Comparison of ENCODE assay signal across 9 mouse cellular contexts in genomic region chr4:118089939-118090338, GRCm38 (mm10). TPM values are rescaled to one million over a fixed set of nuclear protein-coding genes. Genes with fewer than 3 reads are reported as not detected.
DNase-seq lines count a peak whose midpoint lies in the region; ATAC-seq and TF ChIP-seq lines count a peak whose summit lies in the region.
"Had no signal": no experiment of that assay in that cellular context is flagged by ENCODE, and none has a peak within 500 bp of the region (broad histone marks: within the 10 kb centered on the region; RNA-seq: fewer than 3 reads in every experiment).

No protein-coding gene starts in this region.

- H3K9me3 ChIP-seq in forebrain, postnatal 0 days (ENCODE audit: low read length), result no peaks in the 10 kb centered on the region
- H3K9me3 ChIP-seq in forebrain, embryonic 11.5 days (ENCODE audit: control insufficient read depth, low read length), result no peaks in the 10 kb centered on the region
- H3K9me3 ChIP-seq in neural tube, embryonic 15.5 days (replicated peaks), result no peaks in the 10 kb centered on the region
- H3K9me3 ChIP-seq: hindbrain, embryonic 15.5 days had no signal

- H3K9ac ChIP-seq in forebrain, postnatal 0 days, result no peak overlapping the region
- no peak overlapping the region for H3K9ac ChIP-seq in forebrain, embryonic 11.5 days (ENCODE audit: low read length)
- no peak overlapping the region for H3K9ac ChIP-seq in neural tube, embryonic 15.5 days (replicated peaks)
- H3K9ac ChIP-seq: hindbrain, embryonic 15.5 days had no signal

- ATAC-seq in forebrain, postnatal 0 days, result no peak
- no peak for ATAC-seq in forebrain, embryonic 11.5 days (replicated peaks; ENCODE audit: low FRiP score)
- ATAC-seq in neural tube, embryonic 15.5 days (ENCODE audit: low FRiP score), result no peak

- no peak overlapping the region for H3ac ChIP-seq in myocyte (ENCODE audit: control insufficient read depth, insufficient read length)

- H3K4me3 ChIP-seq in forebrain, postnatal 0 days (ENCODE audit: low read depth, low read length), result no peak overlapping the region
- no peak overlapping the region for H3K4me3 ChIP-seq in forebrain, embryonic 11.5 days (ENCODE audit: low read depth, low read length)
- no peak overlapping the region for H3K4me3 ChIP-seq in myocyte
- no peak overlapping the region for H3K4me3 ChIP-seq in neural tube, embryonic 15.5 days (replicated peaks)
- H3K4me3 ChIP-seq: hindbrain, embryonic 15.5 days had no signal

- no peak overlapping the region for H3K4me2 ChIP-seq in forebrain, postnatal 0 days (ENCODE audit: low read depth)
- H3K4me2 ChIP-seq in forebrain, embryonic 11.5 days (ENCODE audit: low read depth, low read length, severe bottlenecking), result no peak overlapping the region
- H3K4me2 ChIP-seq in myocyte (ENCODE audit: low read depth), result peak overlapping the region; percentile 65
- H3K4me2 ChIP-seq in neural tube, embryonic 15.5 days, result no peak overlapping the region
- H3K4me2 ChIP-seq: hindbrain, embryonic 15.5 days had no signal

- 66% methylated on average over 9 of the region's 9 CpGs for WGBS in forebrain, postnatal 0 days
- WGBS in forebrain, embryonic 11.5 days, result 61% methylated on average over 9 of the region's 9 CpGs
- 24% methylated on average over 9 of the region's 9 CpGs for WGBS in large intestine, adult 2 months
- WGBS in neural tube, embryonic 15.5 days, result 54% methylated on average over 9 of the region's 9 CpGs

- no peak for TF ChIP-seq POLR2A in myocyte (IDR thresholded peaks at IDR 0.05; ENCODE audit: insufficient read length, low read depth)

- DNase-seq in forebrain, postnatal 0 days, result peak; percentile 39
- DNase-seq in forebrain, embryonic 11.5 days (ENCODE audit: low spot score), result no peak
- peak; percentile 40 for DNase-seq in urinary bladder, postnatal 14 days (ENCODE audit: low spot score)
- no peak for DNase-seq in urinary bladder, adult 2 months (ENCODE audit: low spot score)
- peak; percentile 53 for DNase-seq in embryo, embryonic 10.5 days (ENCODE audit: low spot score)
- DNase-seq in large intestine, adult 2 months (ENCODE audit: low read depth, low spot score), result peak; percentile 27

- H3K36me3 ChIP-seq in forebrain, postnatal 0 days (ENCODE audit: insufficient read depth), result no peaks in the 10 kb centered on the region
- no peaks in the 10 kb centered on the region for H3K36me3 ChIP-seq in forebrain, embryonic 11.5 days (ENCODE audit: control insufficient read depth, insufficient read depth, low read length)
- no peaks in the 10 kb centered on the region for H3K36me3 ChIP-seq in myocyte (ENCODE audit: control insufficient read depth, insufficient read depth)
- no peaks in the 10 kb centered on the region for H3K36me3 ChIP-seq in neural tube, embryonic 15.5 days
- H3K36me3 ChIP-seq: hindbrain, embryonic 15.5 days had no signal

- no peaks in the 10 kb centered on the region for H3K79me2 ChIP-seq in myocyte (ENCODE audit: control insufficient read depth, insufficient read depth)

- no peak overlapping the region for H3K27ac ChIP-seq in forebrain, postnatal 0 days (ENCODE audit: low read depth, low read length)
- no peak overlapping the region for H3K27ac ChIP-seq in forebrain, embryonic 11.5 days (ENCODE audit: low read depth, low read length)
- H3K27ac ChIP-seq in neural tube, embryonic 15.5 days (replicated peaks), result no peak overlapping the region
- H3K27ac ChIP-seq: hindbrain, embryonic 15.5 days had no signal

- TF ChIP-seq CTCF in forebrain, postnatal 0 days (IDR thresholded peaks at IDR 0.05; ENCODE audit: low read depth), result peak; percentile 73

- H3K27me3 ChIP-seq in forebrain, postnatal 0 days (ENCODE audit: insufficient read depth, low read length), result no peaks in the 10 kb centered on the region
- no peaks in the 10 kb centered on the region for H3K27me3 ChIP-seq in forebrain, embryonic 11.5 days (ENCODE audit: control insufficient read depth, insufficient read depth, low read length)
- no peaks in the 10 kb centered on the region for H3K27me3 ChIP-seq in myocyte (ENCODE audit: control insufficient read depth, insufficient read depth, insufficient read length)
- no peaks in the 10 kb centered on the region for H3K27me3 ChIP-seq in neural tube, embryonic 15.5 days (replicated peaks)
- H3K27me3 ChIP-seq: hindbrain, embryonic 15.5 days had no signal

- no peaks in the 10 kb centered on the region for H3K4me1 ChIP-seq in forebrain, postnatal 0 days (ENCODE audit: insufficient read depth)
- no peaks in the 10 kb centered on the region for H3K4me1 ChIP-seq in forebrain, embryonic 11.5 days (replicated peaks; ENCODE audit: control insufficient read depth, insufficient read depth, low read length)
- no peaks in the 10 kb centered on the region for H3K4me1 ChIP-seq in neural tube, embryonic 15.5 days
- H3K4me1 ChIP-seq: hindbrain, embryonic 15.5 days had no signal

TF ChIP-seq in myocyte, 11 proteins besides CTCF, POLR2A, EP300 and RAD21:
- TF ChIP-seq MYOD1 (IDR thresholded peaks at IDR 0.05; ENCODE audit: control insufficient read depth in 1 of 3, insufficient read length in 2 of 3, low read depth in 2 of 3), result no peak
- no peak for TF ChIP-seq REST (IDR thresholded peaks at IDR 0.05; ENCODE audit: insufficient read depth, insufficient read length)
- no peak for TF ChIP-seq USF1 (IDR thresholded peaks at IDR 0.05; ENCODE audit: low read depth)
- TF ChIP-seq E2F4 (IDR thresholded peaks at IDR 0.05; ENCODE audit: insufficient read depth), result no peak
- no peak for TF ChIP-seq MAX (IDR thresholded peaks at IDR 0.05; ENCODE audit: low read depth)
- TF ChIP-seq MYOG (IDR thresholded peaks at IDR 0.05; ENCODE audit: control insufficient read depth in 1 of 3, insufficient read depth in 1 of 3, insufficient read length in 2 of 3, low read depth in 2 of 3), result no peak
- TF ChIP-seq TCF3 (IDR thresholded peaks at IDR 0.05; ENCODE audit: insufficient read length, low read depth), result no peak
- TF ChIP-seq SRF (IDR thresholded peaks at IDR 0.05; ENCODE audit: control insufficient read depth, insufficient read length, low read depth), result no peak
- TF ChIP-seq CEBPB (IDR thresholded peaks at IDR 0.05; ENCODE audit: insufficient read depth, poor library complexity, severe bottlenecking), result no peak
- TF ChIP-seq POLR2AphosphoS2 (IDR thresholded peaks at IDR 0.05; ENCODE audit: insufficient read length, low read depth), result no peak
- no peak for TF ChIP-seq TCF12 (IDR thresholded peaks at IDR 0.05; ENCODE audit: insufficient read depth, poor library complexity, severe bottlenecking)

RNA-seq across cellular contexts. Expression of gene St3gal3, which starts 44.8 kb away (rescaled TPM):
- 32.6 and 36.1 TPM in 2 replicates for total RNA-seq in forebrain, postnatal 0 days (2014; rRNA removed)
- 11.2 and 11.3 TPM in 2 replicates for polyA plus RNA-seq in forebrain, postnatal 0 days (2015; fragmentation: Nextera tagmentation; extraction: Ambion mirVana)
- 7.6 and 8.5 TPM in 2 replicates for polyA plus RNA-seq in forebrain, embryonic 11.5 days (2014; fragmentation: Nextera tagmentation; extraction: Ambion mirVana)
- 22.8 and 27.2 TPM in 2 replicates for polyA plus RNA-seq in urinary bladder, adult 2 months (2012; rRNA removed)
- polyA plus RNA-seq in large intestine, adult 2 months (2012; rRNA removed), result 11.1 and 12.2 TPM in 2 replicates
- polyA plus RNA-seq in myocyte (2012; fragmentation: generic; extraction: Trizol), result 45.1 TPM
- polyA plus RNA-seq in neural tube, embryonic 15.5 days (2015; fragmentation: Nextera tagmentation; extraction: Ambion mirVana), result 13.8 and 18.3 TPM in 2 replicates

Comparison
In these comparisons a context has a peak if more than half of its experiments do, and no peak if none do; other contexts are left out.
1. DNase-seq: peak in forebrain, postnatal 0 days (single experiment), urinary bladder, postnatal 14 days (single experiment), embryo, embryonic 10.5 days (single experiment) and large intestine, adult 2 months (single experiment); none in forebrain, embryonic 11.5 days (single experiment) and urinary bladder, adult 2 months (single experiment).